In the genomic region with DNA sequence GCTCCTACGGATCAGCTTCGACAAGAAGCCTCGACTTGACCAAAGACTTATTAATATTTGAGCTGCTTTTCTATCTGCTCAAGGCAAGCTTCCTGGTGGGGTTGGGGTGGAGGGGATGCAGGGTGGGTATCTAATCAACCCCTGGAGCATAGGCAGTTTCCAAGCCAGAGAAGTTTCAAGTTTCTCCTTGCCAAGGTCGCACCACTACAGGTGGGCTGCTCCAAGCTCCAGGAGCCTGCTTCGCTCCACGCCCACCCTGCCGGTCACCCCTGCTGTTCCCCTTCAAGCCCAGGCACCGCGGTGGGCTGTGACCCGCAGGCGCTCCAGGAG, we compare ENCODE assay signal across 9 mouse cellular contexts. TPM values are rescaled to one million over a fixed set of nuclear protein-coding genes. Genes with fewer than 3 reads are reported as not detected.
A peak's percentile ranks its signal among the peaks of the same experiment; 100 is the strongest.
DNase-seq lines count a peak whose midpoint lies in the region; ATAC-seq and TF ChIP-seq lines count a peak whose summit lies in the region.
"Had no signal": no experiment of that assay in that cellular context is flagged by ENCODE, and none has a peak within 500 bp of the region (broad histone marks: within the 10 kb centered on the region; RNA-seq: fewer than 3 reads in every experiment).

No protein-coding gene starts in this region.

- peak overlapping the region; percentile 92 for H3K4me3 ChIP-seq in testis, adult 2 months (ENCODE audit: control insufficient read depth, low read depth, low read length)
- H3K4me3 ChIP-seq in limb, embryonic 14.5 days (replicated peaks; ENCODE audit: low read length) = peak overlapping the region; percentile 70
- H3K4me3 ChIP-seq in stomach, embryonic 16.5 days (replicated peaks; ENCODE audit: low read length) = peak overlapping the region; percentile 79

- peak overlapping the region; percentile 62 for H3K9ac ChIP-seq in limb, embryonic 14.5 days (ENCODE audit: low read depth, low read length, severe bottlenecking)
- peak overlapping the region; percentile 78 for H3K9ac ChIP-seq in stomach, embryonic 16.5 days (ENCODE audit: low read length)

- H3K9me3 ChIP-seq in limb, embryonic 14.5 days (ENCODE audit: control insufficient read depth, low read length) = no peaks in the 10 kb centered on the region
- H3K9me3 ChIP-seq in stomach, embryonic 16.5 days (replicated peaks; ENCODE audit: control insufficient read depth, low read length) = no peaks in the 10 kb centered on the region

- DNase-seq in embryo, embryonic 11.5 days (ENCODE audit: low read depth, low spot score) = peak; percentile 8
- no peak for DNase-seq in embryo, embryonic 11 days
- no peak for DNase-seq in testis, postnatal 14 days (ENCODE audit: low spot score)
- DNase-seq in limb, embryonic 14.5 days (ENCODE audit: low spot score) = no peak
- DNase-seq in thymus, postnatal 4 days = no peak
- DNase-seq in urinary bladder, postnatal 10 days (ENCODE audit: low spot score) = no peak

- peaks cover 20% of the 10 kb centered on the region for H3K4me1 ChIP-seq in testis, adult 2 months (ENCODE audit: control insufficient read depth, insufficient read depth, low read length)
- H3K4me1 ChIP-seq in limb, embryonic 14.5 days (ENCODE audit: control insufficient read depth, insufficient read depth, low read length) = no peaks in the 10 kb centered on the region
- peaks cover 4% of the 10 kb centered on the region; the same call in 1 of the 2 replicates for H3K4me1 ChIP-seq in stomach, embryonic 16.5 days (ENCODE audit: control insufficient read depth, insufficient read depth, low read length)

- H3K27me3 ChIP-seq in testis, adult 2 months (ENCODE audit: control insufficient read depth, insufficient read depth, low read length) = no peaks in the 10 kb centered on the region
- peaks cover 29% of the 10 kb centered on the region for H3K27me3 ChIP-seq in limb, embryonic 14.5 days (ENCODE audit: control insufficient read depth, insufficient read depth, low read length)
- peaks cover 23% of the 10 kb centered on the region for H3K27me3 ChIP-seq in stomach, embryonic 16.5 days (ENCODE audit: control insufficient read depth, insufficient read depth, low read length)

- ATAC-seq in limb, embryonic 14.5 days (ENCODE audit: low FRiP score, low read depth) = no peak
- no peak for ATAC-seq in stomach, embryonic 16.5 days (ENCODE audit: insufficient read depth, low FRiP score)

- no peaks in the 10 kb centered on the region for H3K36me3 ChIP-seq in testis, adult 2 months (ENCODE audit: control insufficient read depth, insufficient read depth, low read length)
- H3K36me3 ChIP-seq in limb, embryonic 14.5 days (ENCODE audit: control insufficient read depth, insufficient read depth, low read length) = no peaks in the 10 kb centered on the region
- no peaks in the 10 kb centered on the region for H3K36me3 ChIP-seq in stomach, embryonic 16.5 days (ENCODE audit: control insufficient read depth, insufficient read depth, low read length)

- no peak for TF ChIP-seq POLR2A in testis, adult 2 months (IDR thresholded peaks at IDR 0.05; ENCODE audit: control insufficient read depth, low read depth, low read length)
- no peak for TF ChIP-seq POLR2A in limb, embryonic 14.5 days (IDR thresholded peaks at IDR 0.05; ENCODE audit: borderline replicate concordance, extremely low read depth, insufficient read depth, insufficient read length)

- H3K27ac ChIP-seq in testis, adult 2 months (ENCODE audit: control insufficient read depth, insufficient read depth, low read depth, low read length) = 0 out of 2 replicates have a peak overlapping the region, but pooled peaks have one; percentile 29
- H3K27ac ChIP-seq in limb, embryonic 14.5 days (replicated peaks; ENCODE audit: low read depth, low read length) = no peak overlapping the region
- no peak overlapping the region for H3K27ac ChIP-seq in stomach, embryonic 16.5 days (ENCODE audit: low read length)
- H3K27ac ChIP-seq: macrophage had no signal

- no peak for TF ChIP-seq CTCF in testis, adult 2 months (IDR thresholded peaks at IDR 0.05; ENCODE audit: control insufficient read depth, insufficient read depth, insufficient replicate concordance, low read depth, low read length)

- WGBS in limb, embryonic 14.5 days = 0% methylated on average over 11 of the region's 11 CpGs
- WGBS in stomach, embryonic 16.5 days = 2% methylated on average over 11 of the region's 11 CpGs

- peak overlapping the region; percentile 99 for H3K4me2 ChIP-seq in limb, embryonic 14.5 days (replicated peaks; ENCODE audit: low read depth, low read length, severe bottlenecking)
- H3K4me2 ChIP-seq in stomach, embryonic 16.5 days (ENCODE audit: low read depth, low read length) = peak overlapping the region; percentile 100

RNA-seq across cellular contexts. Expression of gene Pcgf5, which starts 0.3 kb away (rescaled TPM):
- polyA plus RNA-seq in testis, adult 2 months (2012; rRNA removed) = 27.2 and 30.7 TPM in 2 replicates
- 2.4 and 3.6 TPM in 2 replicates for polyA plus RNA-seq in limb, embryonic 14.5 days (2012; rRNA removed)
- polyA plus RNA-seq in limb, embryonic 14.5 days (2014; fragmentation: Nextera tagmentation; extraction: Ambion mirVana) = 6.0 and 6.3 TPM in 2 replicates
- 11.3 and 12.7 TPM in 2 replicates for polyA plus RNA-seq in stomach, embryonic 16.5 days (2015; fragmentation: Nextera tagmentation; extraction: Ambion mirVana)
